Mouse (Mus musculus) frontal cortex, adult 2 months (tissue): Measurements from ENCODE around the gene Sumo1. TPM values are rescaled to one million over a fixed set of nuclear protein-coding genes. Genes with fewer than 3 reads are reported as not detected.

ENCODE experiments used
- DNase-seq, 2 experiments: peaks; one replicate each; pipeline ENCODE4 v3.0.0; 2022; ENCODE audit warnings: low spot score in 1 of 2; ENCODE audit errors: extremely low spot score in 1 of 2
- polyA plus RNA-seq: library from polyadenylated mRNA; depleted of rRNA; stranded (reverse); fragments of >200 nt; gene quantifications from 2 replicates; pipeline ENCODE4 v1.2.3, GENCODE M21; 2012

The Sumo1 gene
- polyA plus RNA-seq, 1 experiment = 123 TPM

DNA sequence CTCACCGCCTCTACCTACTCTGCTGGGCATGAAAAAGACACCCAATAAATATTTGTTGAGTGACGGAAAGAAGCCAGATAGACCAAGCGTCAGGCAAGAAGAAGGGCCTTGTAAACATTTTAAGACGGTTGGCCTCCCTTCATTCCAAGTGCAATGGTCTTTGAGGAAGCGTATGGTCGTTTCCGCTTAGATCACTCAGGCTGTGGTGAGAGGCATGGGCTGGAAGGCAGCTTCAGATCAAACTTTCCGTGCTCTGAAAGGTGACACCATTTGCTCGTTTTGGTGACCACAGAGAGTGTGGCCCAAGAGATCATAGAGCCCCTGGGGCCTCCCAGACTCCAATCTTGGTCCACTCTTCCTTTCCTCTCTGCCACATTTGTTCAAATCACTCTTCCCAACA is 75.0 kb downstream of the Sumo1 start:
- DNase-seq = no peak

DNA sequence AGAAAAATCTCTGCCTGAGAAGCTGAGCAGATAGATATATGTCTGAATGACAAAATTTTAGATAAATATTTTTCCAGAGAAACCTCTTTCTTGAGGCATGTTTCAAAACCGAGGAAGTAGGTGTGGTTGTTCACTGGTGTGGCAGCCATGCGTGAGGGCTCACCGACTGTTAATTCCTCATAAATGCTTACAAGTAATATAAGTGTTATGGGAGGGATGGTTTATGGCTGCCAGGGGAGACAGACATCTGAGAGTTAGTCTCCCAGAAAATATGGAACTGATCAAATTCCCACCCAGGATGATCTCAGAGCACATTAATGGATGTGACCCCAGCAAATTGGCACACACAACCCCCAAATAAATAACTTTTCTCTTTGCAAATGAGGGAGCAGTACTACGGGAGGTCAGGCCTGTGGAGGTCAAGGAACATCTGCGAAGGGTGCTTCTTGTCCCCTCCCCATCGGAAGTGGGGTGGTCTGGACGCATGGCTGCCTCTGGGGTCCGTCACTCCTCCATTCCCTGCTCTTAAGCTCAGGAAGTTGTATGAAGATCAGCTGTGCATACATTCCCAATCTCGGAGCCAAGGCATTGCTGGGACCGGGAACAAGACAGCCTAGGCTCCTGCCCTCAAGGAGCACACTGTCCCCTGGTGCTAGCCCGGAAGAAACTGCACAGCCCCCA is 75.9 kb downstream of the Sumo1 start:
- DNase-seq = no peak

DNA sequence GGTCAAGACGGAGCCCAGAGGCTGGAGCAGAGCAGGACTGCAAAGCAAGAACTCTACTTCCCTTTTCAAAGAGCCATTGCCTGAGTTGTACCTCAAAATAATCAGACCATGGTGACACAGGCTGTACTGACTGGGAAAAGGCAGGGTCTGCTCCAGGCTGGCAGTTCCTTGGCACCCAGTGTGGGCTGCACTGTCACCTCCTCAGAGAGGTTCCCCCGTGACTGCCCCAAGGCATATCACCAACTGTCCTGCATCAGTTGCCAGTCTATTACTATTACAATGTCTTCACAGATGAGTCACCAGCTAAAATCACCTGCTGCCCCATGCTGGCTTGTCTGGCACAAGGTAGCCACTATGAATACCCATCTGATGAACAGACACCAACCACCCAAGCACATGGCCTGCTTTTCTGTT is 77.0 kb downstream of the Sumo1 start:
- no peak for DNase-seq

DNA sequence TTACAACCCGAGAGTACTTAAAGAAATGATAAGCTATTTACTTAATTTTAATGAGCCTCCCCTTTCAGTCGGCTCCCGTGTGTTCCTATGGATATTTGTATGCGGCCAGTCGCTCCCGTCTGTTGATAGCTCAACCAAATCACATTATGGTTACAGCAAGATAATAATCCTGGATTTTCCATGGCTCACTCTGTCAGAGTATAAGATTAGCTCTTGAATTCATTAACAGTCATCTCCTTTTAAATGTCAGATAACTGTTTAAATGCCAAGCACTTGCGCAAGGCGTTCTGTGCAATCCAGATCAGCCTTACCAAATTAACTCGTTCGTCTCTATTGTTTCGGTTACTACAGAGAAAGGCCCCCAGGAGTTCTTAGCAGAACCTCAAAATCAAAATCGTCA is 77.8 kb downstream of the Sumo1 start:
- no peak for DNase-seq

DNA sequence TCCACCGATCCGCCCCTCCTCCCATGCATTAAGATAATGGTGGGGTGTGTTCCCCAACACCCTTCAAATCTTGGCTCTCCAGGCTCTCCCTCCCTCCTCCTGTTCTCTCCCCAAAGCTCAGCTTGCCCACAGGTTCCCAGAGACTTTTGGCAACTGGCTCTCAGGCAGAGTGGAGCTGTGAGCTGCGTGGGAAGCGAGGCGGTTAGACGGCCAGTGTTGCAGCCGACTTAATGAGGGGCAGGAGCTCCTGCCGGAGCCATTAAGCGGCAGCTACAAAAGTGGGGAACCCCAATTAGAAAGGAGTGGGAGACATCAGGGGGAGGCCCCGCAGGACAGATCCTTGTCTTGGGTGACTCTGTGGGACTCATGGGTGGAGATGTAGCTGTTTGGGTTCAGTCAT is 78.3 kb downstream of the Sumo1 start:
- DNase-seq = peak in 1 of 2 experiments; percentile 66

DNA sequence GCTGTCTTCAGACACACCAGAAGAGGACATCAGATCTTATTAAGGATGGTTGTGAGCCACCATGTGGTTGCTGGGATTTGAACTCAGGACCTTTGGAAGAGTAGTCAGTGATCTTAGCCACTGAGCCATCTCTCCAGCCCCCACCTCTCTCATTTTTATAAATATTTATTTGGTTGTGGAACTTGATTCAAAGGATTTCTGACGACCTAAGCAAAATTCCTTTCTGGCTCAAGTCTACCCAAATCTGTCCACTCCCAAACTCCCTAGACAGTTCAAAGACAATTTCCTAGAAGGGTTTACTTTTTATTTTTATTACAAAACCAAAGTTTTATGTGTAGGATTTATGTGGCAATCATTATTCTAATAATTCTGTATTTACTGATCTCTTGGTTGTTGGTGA is 81.4 kb downstream of the Sumo1 start:
- no peak for DNase-seq

DNA sequence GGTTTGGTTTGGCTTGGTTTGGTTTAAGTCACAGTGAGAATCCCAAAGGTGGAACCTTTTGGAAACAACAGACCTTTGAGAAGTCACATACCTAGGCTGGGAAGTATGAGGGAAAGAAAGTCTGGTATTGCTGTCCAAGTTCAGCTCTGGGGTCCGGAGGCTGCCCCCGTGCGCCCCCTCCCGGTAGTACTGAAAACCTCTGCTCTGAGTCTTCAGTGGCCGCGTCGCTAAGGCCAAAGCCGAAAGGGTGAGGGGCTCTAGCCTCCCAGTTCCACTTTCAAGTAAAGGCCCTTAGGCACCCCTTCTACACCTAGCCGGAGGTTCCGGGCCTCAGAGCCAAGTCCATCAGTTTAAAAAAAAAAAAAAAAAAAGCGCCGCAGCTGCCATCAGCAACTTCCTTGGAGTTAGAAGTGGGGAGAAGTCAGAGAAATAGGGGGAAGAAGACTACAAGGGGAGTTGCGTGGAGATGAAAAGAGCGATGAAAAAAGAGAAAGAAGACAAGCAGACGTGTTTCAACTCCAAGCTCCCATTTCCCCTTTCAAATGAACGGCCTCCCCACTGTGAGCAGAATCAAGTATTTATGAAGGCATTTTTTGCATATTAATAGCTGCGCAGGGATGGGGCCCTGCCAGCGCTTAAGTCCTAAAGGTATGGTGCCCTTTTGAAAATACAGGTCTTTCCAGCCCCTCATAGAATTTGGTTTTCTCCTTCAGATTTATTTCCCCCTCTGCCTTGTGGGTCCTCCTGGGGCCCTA is 85.8 kb downstream of the Sumo1 start:
- DNase-seq = peak in 1 of 2 experiments; percentile 69

DNA sequence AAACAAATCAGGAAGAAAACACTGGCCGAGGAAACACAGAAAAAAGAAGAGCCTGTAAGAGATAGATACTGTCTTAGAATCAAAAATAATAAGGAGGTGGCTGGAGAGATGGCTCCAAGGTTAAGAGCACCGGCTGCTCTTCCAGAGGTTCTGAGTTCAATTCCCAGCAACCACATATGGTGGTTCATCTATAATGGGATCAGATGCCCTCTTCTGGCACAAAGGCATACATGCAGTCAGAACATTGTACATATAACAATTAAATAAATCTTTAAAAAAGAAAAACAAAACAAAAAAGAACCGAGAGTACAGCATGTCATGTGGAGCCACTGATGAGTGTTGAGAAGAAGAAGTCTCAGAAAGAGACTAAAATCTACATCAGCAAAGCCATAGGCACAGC is 89.8 kb downstream of the Sumo1 start:
- no peak for DNase-seq

DNA sequence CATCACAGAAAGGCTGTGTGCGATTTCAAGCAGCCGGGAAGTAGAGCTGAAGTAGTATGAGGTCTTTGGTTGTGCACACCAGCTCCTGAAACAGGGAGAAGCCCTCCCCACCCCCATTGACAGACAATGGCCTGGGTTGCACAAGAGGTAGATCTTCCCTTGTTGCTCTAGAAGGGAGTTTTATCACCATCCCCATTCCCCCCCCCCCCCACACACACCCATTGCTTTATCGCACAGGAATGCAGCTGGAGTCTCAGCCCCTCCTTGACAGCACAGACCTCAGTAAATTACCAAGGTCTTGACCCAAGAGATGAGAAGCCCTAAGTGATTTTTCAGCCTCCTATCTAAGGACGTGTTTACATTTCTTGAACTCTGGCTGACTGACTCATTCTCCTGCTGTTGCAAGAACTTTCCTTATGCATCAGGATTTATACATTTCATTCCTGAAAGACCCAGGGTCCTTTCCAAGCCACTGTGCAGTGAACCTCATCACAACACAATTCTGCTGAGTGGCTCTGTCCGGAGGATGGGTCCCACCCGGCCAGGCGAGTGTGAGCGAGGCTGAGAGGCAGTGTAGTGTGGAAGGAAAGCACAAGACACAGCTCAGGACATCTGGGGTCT is 90.4 kb downstream of the Sumo1 start:
- DNase-seq = no peak

DNA sequence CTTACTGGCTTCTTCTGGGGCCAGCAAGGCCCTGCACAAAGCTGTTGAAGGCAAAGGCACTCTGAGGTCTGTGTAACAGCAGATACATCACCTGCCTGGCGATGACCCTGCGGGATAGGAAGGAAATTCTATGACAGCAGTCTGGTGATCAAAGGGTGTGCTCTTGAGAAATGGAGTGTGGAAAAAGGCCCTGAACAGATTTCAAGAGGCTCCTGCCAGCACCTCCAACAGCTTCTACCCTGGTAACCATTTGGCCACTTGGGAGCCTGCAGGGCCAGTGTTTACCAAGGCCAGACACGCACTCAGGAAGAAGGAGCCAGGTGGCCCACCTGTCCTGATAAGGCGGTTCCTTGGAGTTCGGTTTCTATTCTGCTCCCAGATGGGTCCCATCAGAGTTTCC is 91.3 kb downstream of the Sumo1 start:
- DNase-seq = no peak

DNA sequence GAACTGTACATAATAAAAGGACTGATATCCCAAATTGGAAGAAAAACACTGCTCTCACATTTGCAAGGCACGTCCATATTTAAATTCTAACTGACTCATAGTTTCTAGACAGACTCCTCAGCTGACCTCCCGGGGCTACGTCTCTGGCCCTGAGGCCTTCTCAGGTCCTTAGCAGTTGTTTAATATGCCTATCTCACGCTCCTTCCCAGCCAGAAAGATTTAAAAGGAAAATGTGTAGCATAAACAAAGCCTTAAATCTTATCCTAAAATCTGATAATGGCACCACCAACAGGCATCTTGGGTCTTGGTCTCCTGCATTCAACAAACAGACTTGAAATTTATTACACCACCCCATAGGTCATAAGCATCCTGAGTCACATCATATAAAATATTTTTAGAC is 91.9 kb downstream of the Sumo1 start:
- DNase-seq = no peak

DNA sequence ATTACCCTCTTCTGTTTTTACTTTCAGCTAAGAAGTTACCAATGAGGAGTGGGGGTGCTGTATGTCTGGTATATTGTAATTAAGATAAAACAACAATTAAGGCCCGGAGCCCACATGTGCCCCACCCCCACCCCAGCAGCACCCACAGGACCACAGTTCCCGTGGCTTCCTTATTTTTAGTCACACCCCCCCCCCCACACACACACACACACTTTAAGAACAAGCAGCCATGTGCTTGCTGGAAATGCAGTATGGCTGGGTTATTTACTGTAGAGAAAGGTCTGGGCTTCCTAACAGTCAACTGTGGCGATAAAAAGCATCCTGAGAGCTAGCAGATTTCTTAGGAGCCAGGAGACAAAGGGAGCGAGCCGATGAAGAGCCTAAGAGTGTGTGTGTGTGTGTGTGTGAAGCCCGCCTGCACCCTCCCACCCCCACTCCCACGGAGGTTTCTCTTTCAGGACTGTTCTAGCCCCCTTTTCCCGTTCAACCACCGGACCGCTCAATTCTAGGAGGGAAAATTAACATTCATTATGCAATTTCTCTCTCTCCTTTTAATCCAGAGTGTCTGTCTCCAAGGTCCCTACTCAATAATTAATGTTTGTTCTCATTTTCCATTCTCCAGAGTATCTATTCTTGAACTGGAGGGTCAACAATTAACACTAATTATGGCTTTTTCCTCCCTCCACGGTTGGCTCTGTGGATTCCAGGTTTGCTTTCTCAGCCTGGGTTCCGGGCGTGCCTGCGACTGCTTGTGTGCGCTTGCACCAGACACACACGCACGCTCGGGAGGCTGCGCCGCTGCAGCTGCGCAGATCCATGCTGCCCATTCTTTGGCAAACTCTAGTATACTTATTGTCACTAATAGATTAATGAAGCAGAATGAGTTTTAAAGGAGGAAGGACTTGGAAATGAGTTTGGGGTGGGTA is 96.1 kb downstream of the Sumo1 start:
- DNase-seq = peak in 1 of 2 experiments; percentile 47

DNA sequence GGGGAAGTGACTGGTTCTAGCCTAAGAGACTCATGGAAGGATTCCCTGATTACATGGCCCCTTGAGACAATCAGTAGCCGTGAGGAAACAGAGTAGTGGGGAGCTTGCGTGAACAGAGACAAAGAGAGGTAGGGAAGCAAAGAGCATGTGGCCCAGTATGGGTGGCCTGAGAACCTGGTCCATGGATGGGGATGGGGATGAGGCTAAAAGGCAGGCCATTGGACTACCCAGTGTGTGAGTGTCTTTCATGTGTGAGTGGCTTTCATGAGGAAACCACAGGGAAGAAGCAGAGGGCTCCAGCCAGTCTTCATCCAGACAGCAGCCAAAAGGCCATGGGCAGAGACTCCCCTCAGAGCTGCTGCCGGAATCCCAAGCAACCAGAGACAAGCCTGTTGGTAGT is 96.8 kb downstream of the Sumo1 start:
- DNase-seq = no peak

DNA sequence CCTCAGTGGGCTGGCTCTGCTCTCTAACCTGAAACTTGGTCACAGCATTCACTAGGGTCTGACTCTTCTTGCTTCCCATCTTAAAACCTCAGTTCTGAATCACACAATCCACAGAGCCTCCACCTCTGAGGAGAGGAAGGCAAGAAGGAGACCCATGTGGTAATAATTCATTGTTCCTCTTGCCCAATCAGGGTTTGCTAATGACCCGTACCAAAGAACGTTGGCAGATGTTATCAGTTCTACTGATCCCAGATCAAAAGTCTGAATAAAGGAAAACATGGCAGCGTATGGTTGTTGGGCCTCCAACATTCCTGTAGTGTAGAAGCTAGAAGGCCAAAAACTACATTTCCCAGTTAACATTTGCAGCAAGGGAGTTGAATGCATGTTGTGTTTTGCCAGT is 99.1 kb downstream of the Sumo1 start:
- DNase-seq = no peak

DNA sequence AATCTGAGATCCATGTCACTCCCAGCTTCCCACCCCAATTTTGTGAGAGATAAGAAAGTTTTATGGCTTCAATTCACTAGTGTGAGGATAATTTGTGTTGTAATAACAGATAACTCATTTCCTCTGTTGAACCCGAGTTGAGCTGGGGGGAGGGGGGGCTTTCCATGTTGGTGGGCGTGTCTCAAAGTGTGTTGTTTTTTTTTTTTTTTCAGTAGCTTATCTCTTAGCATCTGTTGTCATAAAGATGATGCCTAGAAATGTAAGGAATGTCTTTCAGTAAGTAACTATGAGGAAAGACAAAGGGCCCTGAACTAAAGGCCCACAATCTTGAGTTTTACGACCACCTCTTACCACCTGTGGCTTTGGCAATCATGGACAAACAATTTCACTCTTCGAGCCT is 99.9 kb downstream of the Sumo1 start:
- DNase-seq = no peak

DNA sequence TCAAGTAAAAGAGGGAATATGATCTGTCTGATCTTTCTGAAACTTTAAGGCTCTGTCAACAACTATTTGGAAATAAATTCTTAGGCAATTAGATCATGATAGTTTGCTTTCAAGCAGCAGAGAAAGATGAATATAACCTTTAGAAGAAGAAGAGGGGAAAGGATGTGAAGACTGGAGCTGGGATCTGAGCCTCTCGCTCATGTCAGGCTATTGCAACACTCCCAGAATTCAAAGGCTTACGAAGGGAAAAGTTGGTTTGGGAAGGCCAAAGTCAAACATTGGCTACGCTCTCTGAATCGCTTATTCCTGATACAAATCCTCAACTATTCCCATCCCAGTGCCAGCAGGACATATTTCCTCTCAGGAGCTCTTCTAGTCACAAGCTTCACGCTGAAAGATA is 101.3 kb downstream of the Sumo1 start:
- DNase-seq = no peak

DNA sequence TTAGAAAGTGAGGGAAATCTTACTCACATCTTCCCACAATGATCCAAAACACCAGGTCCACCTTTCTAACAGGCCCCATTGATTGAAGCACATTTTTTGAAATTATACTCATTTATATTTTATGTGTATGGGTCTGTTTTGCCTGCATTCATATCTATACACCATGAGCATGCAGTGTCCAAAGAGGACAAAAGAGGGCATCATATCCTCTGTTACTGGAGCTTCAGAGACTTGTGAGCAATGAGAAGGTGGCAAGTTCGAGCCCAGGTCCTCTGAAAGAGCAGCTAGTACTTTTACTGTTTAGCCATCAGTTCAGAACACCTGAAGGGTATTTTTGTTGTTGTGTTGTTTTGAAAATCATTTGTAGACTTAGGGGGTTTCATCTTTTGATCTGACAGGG is 102.4 kb downstream of the Sumo1 start:
- no peak for DNase-seq

DNA sequence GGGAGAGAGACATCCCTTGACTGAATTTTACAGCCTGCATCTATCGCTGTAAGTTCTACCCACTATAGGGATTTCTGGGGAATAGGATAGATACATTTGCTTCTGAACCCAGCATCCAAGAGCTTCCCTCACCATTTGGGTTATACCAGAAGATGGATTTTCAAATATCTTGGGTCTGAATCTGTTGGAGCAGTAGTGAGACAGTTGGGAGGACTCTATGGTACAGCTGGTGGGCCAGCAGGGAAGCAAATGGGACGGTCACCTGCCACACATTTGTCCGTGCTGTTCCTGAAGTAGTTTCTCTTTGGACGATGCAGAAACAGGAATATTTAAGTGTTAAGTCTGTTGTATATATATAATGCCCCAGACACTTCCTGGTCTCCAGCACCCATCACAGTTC is 103.1 kb downstream of the Sumo1 start:
- no peak for DNase-seq

DNA sequence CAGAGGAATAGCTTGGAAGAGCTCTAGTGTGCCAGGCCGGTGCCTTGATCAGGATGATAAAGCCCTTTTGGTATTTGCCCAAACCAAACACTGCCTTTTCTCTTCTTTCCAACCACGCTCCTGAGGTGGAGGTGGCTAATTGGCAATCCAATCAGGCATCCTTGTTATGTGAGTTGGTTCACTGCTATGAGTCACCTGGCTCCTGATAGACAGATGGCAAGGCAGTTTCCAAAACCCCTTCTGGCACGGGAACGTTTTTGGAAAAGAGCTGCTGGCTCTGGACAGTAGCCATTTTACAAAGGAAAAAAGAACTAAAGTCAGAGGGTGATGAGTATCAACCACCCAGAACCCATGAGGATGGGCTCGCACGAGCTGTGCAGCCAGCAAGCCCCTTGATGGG is 103.7 kb downstream of the Sumo1 start:
- peak in 1 of 2 experiments; percentile 58 for DNase-seq

DNA sequence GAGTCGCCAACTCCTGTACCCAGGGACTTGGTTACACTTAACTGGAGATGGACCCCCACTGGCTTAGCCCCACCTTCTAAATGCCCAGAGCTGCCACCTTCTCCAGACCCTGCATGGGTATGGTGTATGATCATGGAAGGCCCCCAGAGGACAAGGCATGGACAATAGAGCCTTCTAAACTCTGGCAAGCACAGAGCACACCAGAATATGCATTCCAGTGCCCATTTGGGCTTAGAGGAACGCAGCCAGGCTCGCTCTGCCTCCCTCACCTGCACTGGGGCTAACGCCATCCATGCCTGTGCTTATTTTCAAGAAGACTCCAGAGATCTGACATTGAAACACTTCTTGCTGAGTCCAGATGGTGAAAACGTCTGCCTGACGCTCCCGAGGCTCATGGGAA is 104.4 kb downstream of the Sumo1 start:
- DNase-seq = no peak

DNA sequence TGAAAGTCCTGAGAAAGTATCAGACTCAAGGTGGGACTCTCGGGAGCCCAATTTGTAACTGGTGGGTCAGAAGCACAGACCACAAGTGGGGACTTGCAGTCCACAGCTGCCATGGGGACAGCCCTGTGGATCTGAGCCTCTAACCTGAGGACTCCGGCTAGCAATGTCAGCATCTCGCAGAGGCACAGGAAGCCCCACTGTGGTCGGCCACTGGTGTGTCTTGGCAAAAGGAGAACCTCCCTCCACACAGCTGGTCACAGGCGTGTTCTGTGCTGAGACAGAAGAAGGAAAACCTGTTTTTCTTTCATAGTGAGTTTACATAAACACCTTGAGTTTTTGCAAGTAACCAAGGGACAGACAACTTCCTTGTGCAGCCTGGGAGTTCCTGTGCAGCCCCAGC is 104.8 kb downstream of the Sumo1 start:
- DNase-seq = no peak
